Mouse (Mus musculus) lung, adult 10 weeks (tissue): ENCODE results near the gene Mphosph10. TPM values are rescaled to one million over a fixed set of nuclear protein-coding genes. Genes with fewer than 3 reads are reported as not detected.

Experiments used
- polyA plus RNA-seq: library from polyadenylated mRNA; stranded (reverse); fragments of 350-450 nt; fragmentation: Illumina TruSeq; extraction: RNeasy Lipid Tissue Mini Kit (QIAGEN cat#74804); gene quantifications from one replicate; pipeline ENCODE4 v1.2.3, GENCODE M21; 2014; ENCODE audit warnings: low read depth, low replicate concordance; ENCODE audit not compliant: insufficient read depth

Gene Mphosph10
- polyA plus RNA-seq = 14.9 TPM

DNA sequence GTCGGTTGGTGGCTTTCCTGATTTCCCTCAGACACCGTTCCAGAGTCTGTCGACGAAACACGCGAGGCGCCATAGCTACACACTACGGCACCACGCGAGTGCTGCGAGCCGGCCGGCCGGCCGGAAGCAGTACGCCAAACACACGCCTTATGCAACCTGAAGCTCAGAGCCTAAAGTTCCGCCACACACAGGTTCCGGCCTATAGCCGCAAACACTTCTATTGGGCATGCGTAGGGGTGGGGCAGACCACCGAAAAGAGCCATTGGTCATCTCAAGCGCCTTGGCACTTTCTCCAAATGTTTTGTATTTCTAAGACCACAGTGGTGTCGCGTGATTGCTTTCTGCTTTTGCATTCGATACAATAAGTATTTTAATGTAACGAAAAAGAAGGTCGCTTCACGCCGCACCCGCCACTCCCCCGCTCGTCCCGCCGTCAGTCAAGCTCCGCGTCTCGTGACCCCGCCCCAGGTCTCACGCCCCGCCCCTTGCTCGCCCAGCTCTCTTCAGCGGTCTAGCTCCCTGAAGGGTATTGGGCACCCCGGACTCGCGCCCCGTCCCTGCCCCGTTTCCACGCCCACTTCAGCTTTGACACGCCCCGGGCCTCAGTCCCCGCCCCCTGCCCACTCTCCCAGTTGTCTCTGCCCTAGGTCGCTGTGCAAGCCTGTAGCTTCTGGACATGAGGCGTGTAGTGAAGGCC, at the start of gene Mphosph10, which contains the start of gene Mcee:
TSS of gene Mphosph10 (minus strand) at position 147 of the 697 bp plus-strand sequence.
TSS of gene Mcee (plus strand) at position 486 of the 697 bp plus-strand sequence.

DNA sequence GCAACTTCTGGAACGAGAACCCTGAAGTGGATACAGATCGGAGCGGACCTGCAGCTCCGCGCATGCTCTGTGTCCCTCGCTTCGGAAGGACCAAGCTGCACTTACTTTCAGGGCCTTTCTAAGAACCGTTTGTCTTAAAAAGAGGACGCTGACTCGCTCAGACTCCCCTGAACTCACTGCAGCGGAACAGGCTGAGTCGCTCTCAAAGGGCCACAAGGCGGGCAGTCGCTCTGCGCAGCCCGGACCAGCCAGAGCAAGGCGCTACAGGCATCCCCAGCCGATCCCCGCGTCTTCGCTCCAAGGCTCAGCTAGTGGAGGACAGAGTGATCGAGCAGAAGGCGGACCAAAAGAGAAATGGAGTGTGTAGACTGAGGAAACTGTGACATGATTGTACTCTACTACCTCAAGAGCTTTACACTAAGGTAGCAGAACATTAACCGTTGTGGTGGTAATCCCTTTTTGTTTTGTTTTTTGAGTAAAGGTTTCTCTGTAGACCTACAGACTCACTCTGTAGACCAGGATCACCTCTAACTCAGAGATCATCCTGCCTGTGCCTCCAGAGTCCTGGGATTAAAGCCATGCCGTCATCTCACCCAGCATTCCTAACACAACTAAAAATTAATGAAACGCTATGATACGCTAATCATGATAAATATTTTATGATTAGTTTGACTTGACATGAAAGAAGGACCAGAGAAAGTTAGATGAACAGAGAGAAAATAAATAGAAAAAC, 18.1 kb downstream of the Mphosph10 start, which contains the start of gene Fan1:
TSS of gene Fan1 (minus strand) at position 266 of the 733 bp plus-strand sequence.

Other genes starting within 250 kb of the Mphosph10 start
- gene Trpm1, start 238.4 kb downstream of the Mphosph10 start, polyA plus RNA-seq = 0.22 TPM
- gene Mtmr10, start 104.6 kb downstream of the Mphosph10 start, polyA plus RNA-seq = 10.3 TPM
- 1.3 TPM for gene Fan1, start 18.2 kb downstream of the Mphosph10 start, polyA plus RNA-seq
- 81.0 TPM for gene Mcee, start 339 bp upstream of the Mphosph10 start, polyA plus RNA-seq
- 0.35 TPM for gene Apba2, start 109.4 kb upstream of the Mphosph10 start, polyA plus RNA-seq